Mouse (Mus musculus) kidney, adult 11 months (tissue): ENCODE measurements around the gene Phykpl.
"Not testable (repeated sequence)": the region's sequence is repeated elsewhere in the genome, so short reads cannot be mapped to it uniquely, and the experiment has no call there.

Source experiments
- DNase-seq: peaks from one replicate; pipeline ENCODE4 v3.0.0; 2022

The Phykpl gene

DNA sequence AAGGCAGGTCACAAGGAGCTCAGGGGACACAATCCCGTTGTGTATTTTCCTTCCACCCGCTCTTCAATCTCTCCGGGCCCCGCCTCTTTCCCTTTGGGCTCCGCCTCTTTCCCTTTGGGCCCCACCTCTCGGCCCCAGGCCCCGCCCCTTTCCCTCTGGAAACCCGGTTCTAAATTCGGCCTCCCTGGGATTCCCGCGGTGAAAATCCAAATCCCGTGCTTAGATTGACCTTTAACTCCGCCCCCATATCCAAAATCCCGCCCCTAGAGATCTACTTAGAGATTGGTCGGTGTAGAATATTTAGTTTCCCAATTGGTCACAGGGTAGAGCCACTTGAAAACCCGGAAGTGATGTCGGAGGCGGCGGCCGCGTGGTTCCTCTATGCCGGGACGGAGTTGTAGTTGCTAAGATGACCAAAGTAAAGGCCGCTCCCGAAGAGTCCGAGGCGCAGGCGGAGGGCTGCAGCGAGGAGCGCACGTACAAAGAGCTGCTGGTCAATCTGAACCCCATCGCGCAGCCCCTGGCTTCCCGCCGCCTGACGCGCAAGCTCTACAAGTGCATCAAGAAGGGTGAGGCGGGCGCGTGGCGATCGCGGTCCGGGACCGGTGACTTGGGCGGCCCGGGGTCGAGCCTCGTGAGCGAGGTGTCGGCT, 35.0 kb downstream of the Phykpl start, which contains the start of gene Nhp2:
TSS of gene Nhp2 (plus strand) at position 327 of the 652 bp plus-strand sequence.
- peak; percentile 99 for DNase-seq

DNA sequence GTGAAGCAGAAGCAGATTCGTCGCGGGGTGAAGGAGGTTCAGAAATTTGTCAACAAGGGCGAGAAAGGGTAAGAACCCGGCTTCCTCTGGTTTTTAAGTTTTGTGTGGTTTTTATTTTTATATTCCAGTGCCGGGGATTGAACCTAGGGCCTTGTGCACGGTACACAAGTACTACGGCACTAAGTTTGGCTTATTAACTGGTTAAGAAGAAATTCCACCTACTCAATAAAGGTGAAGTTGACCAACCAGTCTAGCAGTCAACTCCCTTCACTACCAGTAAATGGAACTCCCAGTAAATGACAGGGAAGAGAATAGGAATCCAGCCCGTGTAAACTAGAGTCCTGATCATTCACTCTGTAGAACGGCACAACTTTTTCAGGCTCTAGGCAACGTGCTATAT, 35.5 kb downstream of the Phykpl start:
- no peak for DNase-seq

DNA sequence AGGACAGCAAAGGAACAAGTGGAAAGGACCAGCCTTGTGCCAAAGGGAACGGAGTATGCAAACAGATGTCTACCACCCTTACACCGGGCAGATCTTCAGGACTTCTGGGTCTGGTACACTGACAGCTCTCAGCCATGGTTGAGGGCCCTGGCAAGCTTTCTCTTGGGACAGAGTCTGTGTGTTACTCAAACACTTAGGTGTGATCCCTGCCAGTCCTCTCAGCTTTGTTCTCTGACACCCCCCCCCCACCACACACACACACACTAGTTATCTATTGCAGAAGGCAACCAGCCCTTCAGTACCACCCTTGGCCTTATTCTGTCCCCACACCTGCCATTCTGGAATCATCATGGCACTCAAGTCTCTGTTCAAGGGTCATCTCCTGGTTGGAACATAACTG, 37.2 kb downstream of the Phykpl start:
- DNase-seq, result peak; percentile 52

DNA sequence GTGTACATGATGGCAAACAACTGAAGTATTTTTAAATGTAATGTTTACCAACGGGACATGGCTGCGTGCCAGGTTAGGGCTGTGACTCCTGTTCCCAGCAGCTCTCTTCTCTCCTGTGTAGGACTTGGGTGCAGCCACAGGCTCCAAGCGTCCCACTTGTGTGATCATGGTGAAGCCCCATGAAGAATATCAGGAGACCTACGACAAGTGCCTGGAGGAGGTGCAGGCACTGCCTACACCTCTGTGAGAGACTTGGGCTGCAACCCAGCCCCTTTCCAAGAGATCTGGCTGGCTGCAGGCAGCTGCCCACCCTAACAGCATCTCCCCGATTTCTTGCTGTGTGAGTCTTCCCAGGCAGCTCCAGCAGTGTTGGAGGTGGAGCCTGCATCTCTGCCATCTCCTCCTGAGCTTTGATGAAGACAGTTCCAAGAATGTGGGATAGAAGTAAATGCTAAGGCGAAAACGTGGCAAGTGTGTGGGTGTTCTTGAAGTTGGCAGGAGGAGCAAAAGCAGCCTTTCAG, 38.5 kb downstream of the Phykpl start:
- DNase-seq, result no peak

DNA sequence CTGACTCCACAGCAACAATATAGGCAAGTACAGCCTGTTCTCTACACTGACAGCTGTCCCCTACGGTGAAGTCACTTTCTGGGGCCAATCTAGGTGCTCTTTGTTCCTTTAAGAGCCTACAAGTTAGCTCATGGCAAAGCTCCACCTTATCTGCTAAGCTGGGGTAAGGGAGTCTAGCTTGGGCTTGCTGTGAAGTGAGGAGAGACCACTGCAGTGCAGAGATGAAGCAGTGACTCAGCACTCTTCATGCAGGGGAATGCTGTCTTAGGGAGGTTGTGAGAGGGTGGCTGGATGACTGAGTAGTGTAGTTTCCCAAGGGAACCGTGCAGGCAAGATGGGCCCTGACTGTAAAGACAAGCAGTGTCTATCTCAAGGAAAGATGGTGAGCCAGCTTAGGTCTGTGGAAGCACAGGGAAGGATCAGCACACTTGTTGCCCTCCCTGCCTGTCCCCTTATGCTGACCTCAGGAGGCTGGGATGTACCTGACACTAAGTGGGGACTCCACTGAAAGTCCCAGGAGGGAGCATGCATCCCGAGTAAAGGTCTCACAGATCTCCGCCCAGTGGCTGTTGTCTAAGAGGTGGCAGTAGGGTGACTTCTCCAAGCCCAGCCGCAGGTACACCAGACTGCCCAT, 40.7 kb downstream of the Phykpl start:
- DNase-seq, result no peak

DNA sequence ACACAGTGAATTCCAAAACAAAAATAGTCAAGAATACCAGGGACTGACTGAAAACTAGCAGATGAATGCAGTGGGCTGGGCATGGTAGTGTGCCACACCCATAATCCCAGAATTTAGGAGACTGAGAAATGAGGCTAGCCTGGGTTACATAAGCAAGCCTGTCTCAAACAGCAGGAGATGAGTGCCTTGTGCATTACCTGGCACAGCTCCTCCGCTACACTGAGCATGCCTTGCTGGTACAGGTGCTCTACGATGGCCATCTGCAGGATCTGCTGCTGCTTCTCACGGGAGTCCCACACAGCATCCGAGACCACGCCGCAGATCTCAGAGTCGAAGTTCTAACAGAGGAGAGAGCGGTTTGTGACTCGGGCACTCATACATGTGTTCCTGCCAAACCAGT, 42.9 kb downstream of the Phykpl start:
- DNase-seq, result no peak

DNA sequence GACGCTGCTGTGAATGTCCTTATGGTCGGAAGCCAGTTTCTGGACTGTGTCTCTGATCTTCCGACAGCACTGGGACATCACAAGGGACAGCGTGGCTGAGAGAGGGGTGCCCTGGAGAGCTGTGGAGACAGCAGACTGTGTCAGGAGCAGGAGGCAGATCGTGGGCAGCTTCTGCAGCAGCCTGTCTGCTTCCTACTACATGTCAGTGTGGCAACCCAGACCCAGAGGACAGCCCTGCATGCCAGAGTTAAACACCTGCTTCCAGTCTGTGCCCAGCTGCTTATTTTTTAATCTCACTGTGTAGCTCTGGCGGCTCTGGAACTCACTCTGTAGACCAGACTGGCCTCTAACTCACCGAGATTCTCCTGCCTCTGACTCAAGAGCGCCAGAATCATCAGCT, 43.4 kb downstream of the Phykpl start:
- no peak for DNase-seq

DNA sequence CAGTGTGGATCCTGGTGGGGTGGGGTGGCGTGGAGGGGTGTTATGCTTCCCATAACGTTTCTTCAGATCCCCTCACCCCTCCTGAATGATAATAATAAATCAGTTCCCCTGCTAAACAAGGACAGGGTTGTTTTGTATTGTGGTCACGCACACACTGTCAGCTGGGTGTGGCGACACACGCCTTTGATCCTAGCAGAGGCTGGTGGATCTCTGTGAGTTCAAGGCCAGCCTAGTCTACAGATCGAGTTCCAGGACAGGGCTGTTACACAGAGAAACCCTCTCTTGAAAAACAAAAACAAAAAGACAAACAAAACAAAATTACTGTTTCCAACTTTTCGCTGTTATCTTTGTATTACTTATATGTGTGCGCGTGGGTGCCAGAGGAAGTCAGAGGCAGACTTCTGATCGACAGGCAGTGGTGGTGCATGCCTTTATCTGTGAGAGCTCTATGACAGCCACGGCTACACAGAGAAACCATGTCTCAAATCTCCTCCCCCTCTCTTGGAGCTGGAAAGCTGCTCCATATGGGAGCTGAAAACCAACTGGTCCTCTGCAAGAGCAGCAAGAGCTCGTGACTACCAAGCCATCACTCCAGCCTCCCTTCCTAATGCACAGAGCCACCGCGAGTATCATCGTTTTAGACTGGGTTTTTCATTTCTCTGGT, 45.2 kb downstream of the Phykpl start:
- DNase-seq, result no peak

DNA sequence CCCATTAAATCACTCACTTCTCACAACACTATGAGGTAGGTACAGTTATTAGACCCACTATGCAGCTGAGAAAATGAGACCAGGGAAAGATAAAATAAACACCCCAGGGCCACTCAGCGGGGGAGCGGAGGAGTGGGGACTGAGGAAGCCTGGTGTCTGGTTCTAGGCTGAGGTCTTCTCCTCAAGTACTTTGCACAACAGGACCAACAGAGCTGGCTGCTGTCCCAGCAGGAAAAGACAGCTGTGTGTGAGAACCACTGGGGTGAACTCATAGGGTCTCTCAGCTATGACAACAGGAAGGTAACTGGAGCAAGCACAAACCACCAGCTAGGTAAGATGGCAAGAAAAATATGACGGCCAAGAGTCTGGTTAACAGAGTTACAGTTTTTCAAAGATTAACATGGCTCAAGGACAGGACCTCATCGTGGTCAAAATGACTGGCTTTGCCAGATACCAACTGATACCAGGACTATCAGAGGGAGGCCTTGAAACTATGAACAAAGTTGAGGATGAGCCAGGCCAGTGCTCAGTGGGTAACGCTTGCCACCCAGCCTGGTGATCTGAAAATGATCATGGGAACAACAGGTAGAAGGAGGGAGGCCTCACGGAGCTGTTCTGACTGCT, 47.7 kb downstream of the Phykpl start:
- DNase-seq, result no peak

DNA sequence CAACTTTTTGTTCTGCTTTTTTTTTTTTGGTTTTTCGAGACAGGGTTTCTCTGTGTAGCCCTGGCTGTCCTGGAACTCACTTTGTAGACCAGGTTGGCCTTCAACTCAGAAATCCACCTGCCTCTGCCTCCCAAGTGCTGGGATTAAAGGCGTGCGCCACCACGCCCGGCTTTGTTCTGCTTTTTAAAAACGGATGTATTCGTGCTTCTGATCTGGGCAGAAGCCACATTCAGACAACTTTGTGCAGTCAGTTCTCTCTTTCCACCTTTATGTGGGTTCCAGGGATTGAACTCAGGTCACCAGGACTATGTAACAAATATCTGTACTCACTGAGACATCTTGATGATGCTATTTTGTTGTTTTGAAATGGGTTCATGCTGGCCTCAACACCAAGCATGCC, 48.6 kb downstream of the Phykpl start:
- DNase-seq, result not testable (repeated sequence)

DNA sequence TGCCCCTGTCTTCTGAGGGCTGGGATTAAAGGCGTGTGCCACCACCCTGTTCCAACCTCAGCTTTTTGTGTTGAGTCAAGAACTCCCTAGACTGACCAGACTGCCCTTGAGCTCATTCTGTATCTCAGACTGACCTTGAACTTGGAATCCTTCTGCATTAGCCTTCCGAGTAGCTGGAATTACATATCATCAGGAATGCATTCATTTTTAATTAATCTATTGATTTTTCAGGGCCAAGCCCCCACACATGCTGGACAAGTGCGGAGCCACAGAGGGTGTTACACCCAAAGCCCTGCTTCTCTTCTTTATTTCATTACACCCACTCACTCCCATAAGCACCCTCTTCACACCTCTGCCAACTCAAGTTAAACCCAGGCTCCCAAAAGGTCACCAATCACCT, 49.2 kb downstream of the Phykpl start:
- DNase-seq, result no peak

DNA sequence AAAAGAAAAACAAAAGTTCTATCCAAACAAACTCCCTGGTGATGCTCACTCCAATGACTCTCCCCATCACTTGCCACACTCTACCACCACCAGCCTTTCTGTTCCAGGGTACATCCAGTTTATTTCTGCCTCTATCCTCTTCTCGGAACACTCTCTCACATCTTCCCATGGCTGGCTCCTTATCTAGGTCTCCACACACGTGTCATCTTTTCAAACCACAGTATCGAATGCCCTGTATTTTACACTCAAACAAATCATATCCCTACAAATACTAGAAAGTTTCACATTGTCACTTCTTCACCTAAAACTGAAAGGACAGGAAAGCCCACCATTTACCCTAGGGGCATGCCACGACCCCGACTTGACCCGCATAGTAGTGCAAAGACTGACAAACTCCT, 50.6 kb downstream of the Phykpl start:
- DNase-seq, result no peak

DNA sequence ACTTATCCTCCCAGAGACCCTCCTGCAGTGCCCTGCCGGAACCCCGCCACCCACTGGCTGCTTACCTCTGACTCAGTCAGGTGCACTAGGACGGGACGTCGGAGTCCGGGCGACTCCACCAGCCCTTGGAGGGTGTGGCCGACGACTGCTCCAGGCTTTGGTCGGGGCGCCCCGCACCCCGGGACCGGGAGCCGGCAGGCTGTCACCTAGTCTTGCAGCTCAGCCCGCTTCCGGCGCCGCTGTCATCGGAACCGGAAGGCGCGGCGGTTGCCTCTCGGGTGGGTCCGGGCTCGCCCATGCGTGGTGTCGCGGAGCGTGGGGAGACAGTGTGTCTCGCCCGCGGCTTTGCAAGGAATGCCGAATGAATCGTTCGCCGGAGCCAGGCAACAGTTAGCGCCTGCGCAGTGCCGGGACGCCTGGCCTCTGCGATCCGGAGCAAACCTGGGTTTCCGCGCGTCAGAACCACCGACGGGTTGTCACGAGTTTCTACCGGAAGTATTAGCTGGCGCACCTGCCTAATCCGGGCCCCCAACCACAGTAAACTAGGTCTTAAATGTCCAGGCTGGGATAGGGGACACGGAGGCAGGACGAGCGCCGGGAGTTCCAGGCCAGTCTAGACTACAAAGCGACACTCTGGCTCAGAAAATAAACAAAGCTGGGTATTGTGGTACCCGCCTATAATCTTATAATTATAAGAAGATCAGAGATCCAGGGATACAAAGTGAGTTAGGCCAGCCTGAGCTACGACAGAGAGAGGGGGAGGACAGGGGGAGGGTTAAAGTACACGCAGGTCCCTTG, 51.2 kb downstream of the Phykpl start, which contains the start of gene Rmnd5b:
TSS of gene Rmnd5b (minus strand) at position 372 of the 798 bp plus-strand sequence.
- peak; percentile 90 for DNase-seq

DNA sequence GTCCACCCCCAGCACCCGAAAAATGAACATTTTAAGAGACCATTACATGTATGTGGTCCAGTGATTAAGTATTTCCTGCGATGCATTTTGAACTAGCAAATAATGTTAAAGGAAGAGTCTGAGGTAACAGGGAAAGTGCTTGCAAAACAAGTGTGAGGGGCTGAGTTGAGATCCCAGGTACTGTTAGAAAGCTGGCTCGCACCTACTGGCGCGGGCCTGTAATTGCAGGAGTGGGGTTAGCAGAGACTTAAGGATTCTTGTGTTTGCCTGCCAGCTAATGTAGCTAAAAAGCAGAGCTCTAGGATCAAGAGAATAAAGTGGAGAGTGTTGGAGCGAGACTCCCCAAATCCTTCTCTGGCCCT, 51.7 kb downstream of the Phykpl start:
- DNase-seq, result peak; percentile 66

DNA sequence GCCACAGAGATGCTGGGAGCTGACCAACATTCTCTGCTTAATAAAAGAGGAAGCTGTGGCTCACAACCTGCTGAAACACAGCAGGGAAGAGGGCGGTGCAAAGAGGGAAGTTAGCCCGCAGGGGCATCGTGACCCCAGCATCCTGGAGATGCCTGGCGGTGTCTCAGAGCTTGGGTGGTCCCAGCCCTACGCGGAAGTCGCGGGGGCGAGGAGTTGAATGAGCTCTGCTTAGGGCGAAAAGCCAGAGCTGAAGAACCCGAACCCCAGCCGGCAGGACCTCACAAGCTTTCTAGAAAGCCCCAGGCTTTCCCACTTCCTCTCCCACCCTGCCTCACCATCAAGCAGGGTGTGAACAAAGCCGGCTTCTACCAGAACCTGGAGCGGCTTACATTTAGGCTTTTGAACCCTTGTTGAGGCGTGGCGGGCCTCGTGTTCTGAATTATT, 53.4 kb downstream of the Phykpl start:
- DNase-seq, result no peak

DNA sequence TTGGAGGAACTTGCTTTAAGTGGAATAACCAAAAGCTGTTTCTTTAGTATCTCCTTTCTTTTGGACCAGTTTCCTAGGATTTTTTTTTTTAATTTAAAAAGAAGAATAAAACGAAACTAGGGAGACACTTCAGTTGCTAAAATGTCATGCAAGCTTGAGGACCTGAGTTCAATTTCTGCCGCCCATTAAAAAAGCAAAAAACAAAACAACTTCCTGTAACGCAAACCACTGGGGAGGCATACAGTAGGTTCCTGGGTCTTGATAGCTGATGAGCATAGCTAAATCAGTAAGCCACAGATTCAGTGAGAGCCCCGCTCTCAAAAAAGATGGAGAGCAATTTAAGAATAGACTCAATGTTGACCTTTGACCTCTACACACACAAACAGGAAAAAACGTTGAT, 53.9 kb downstream of the Phykpl start:
- no peak for DNase-seq

DNA sequence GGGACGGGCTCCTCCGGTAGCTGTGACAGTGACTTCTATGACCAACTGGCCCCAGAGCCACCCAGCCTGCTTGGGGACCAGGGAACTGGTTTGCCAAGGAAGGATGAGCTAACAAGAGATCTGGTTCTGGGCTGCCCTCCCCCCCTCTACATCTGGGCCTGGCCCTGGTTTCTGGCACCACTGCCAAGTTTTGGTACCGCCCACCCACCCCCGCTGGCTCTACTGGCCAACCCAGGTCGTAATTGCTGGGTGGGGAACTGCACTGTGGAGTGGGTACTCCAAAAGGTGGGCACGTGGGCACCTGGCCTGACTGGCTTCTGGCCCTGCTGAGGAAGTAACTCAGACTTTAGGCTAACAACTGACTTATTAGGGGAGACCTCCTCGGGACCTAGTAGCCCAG, 56.2 kb downstream of the Phykpl start:
- no peak for DNase-seq

DNA sequence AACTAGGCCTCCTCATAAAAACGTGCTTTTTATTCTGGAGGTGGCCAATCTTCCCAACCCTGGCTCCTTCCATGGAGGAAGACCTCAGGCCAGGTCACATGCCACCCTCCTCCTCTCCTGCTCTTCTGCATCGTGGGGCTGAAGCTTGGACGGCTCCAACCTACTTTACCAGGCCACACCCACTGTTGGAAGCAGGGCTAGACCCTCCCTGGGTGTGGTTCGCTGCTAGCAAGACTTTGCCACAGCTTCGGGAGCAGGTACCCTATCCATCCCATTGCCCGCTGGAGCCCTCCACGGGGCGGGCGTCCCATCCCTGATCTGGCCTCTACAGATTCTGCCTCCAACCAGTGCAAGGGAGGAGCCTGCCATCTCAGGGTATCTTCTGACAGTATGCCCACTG, 58.6 kb downstream of the Phykpl start:
- DNase-seq, result no peak

DNA sequence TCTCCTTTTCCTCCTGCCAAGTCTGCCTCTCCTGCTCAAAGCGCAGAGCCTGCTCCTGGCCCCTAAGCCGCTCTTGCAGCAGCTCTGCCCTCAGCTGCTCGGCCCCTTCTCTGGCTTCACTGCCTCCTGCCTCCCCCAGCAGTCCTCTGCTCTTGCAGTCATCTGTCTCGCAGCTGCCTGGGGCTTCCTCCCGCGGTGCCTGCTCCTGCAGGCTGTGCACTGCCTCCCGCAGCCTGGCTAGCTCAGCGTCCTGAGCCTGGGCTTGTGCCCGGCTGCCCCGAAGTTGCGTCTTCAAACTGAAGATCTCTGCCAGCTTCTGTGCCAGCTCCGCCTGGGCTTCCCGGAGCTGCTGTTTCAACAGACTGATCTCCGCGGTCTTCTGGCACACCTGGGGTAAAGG, 59.2 kb downstream of the Phykpl start:
- no peak for DNase-seq

DNA sequence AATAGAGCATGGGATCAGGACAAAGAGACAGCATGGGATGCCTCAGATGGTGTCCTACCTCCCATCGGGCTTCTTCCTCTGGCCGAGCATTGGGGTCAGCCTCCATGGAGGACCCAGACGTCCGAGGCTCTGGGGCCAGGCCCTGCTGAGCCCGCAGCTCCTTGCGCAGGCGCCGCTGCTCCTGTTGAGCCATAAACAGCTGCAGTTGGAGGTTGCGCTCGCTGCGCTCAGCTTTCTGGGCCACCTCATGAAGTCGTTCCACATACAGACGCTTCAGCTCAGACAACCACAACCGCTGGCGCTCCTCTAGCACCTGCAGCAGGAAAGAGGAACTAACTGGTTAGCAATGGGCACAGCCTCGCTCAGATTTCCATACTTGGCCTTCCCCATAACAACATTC, 59.7 kb downstream of the Phykpl start:
- no peak for DNase-seq

DNA sequence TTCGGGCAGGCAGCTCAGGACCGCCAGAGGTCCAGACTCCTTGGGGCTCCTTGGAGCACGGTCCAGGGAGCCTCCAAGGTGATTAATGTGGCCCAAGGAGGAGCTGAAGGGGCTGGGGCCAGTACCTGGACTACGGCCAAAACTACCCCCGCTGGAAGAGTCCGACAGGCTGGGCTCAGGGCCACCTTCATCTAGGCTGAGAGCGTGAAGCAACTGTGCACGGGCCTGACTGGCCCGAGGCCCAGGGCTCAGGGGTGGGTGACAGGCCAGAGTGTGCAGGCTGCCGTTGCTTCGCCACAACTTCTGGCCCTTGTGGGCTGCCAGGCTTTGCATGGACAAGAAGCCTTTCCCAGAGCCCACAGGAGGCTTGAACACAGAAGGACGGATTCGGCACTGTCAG, 60.7 kb downstream of the Phykpl start:
- DNase-seq, result no peak

DNA sequence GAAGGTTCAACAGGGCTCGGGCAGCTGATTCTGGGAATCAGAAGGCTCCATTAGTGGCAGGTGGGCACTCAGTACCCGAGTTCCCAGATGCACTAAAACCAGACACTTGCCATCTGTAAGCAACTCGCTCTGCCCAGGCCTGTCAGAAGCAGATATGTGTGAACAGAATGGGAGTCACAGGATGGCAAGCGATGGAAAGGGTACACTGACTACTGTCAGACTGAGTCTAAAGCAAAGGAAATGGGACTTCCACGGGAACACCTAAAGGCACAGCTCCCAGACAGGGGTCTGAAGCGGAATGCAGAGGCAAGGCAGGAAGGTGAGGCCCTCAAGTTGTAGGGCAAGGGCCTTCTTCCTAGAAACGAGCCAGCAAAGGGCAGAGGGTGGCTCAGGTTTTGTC, 61.7 kb downstream of the Phykpl start:
- DNase-seq, result no peak
